Mouse (Mus musculus): Measurements from ENCODE around the gene Ppp4r1.

Ppp4r1 gene

GRCm38 (mm10) chr17:65802026-65802425, 19.7 kb downstream of the Ppp4r1 start:
- DNase-seq (ENCODE audit: low read depth): no peak

GRCm38 (mm10) chr17:65805966-65806365, 23.6 kb downstream of the Ppp4r1 start:
- DNase-seq (ENCODE audit: low read depth): no peak

- DNase-seq (ENCODE audit: low read depth): no peak
Measured at GRCm38 (mm10) chr17:65806416-65806815, 24.0 kb downstream of the Ppp4r1 start.

GRCm38 (mm10) chr17:65811032-65811431, 28.7 kb downstream of the Ppp4r1 start:
- no peak for DNase-seq (ENCODE audit: low read depth)

GRCm38 (mm10) chr17:65813763-65814162, 31.4 kb downstream of the Ppp4r1 start:
- no peak for DNase-seq (ENCODE audit: low read depth)

GRCm38 (mm10) chr17:65820197-65820596, 37.8 kb downstream of the Ppp4r1 start:
- no peak for DNase-seq (ENCODE audit: low read depth)

GRCm38 (mm10) chr17:65822423-65822822, 40.0 kb downstream of the Ppp4r1 start:
- DNase-seq (ENCODE audit: low read depth): no peak

GRCm38 (mm10) chr17:65824246-65824645, 41.9 kb downstream of the Ppp4r1 start:
- DNase-seq (ENCODE audit: low read depth): no peak

- DNase-seq (ENCODE audit: low read depth): peak; percentile 42
Measured at GRCm38 (mm10) chr17:65826257-65826656, 43.9 kb downstream of the Ppp4r1 start.

GRCm38 (mm10) chr17:65827119-65827840, 44.9 kb downstream of the Ppp4r1 start:
- DNase-seq (ENCODE audit: low read depth): no peak

GRCm38 (mm10) chr17:65827904-65828303, 45.5 kb downstream of the Ppp4r1 start:
- DNase-seq (ENCODE audit: low read depth): no peak

- DNase-seq (ENCODE audit: low read depth): no peak
Measured at GRCm38 (mm10) chr17:65828951-65829350, 46.6 kb downstream of the Ppp4r1 start.

- no peak for DNase-seq (ENCODE audit: low read depth)
Measured at GRCm38 (mm10) chr17:65830216-65830863, 48.0 kb downstream of the Ppp4r1 start.

GRCm38 (mm10) chr17:65833891-65834290, 51.5 kb downstream of the Ppp4r1 start:
- DNase-seq (ENCODE audit: low read depth): no peak

- no peak for DNase-seq (ENCODE audit: low read depth)
Measured at GRCm38 (mm10) chr17:65836746-65837145, 54.4 kb downstream of the Ppp4r1 start.

- DNase-seq (ENCODE audit: low read depth): no peak
Measured at GRCm38 (mm10) chr17:65839541-65840256, 57.3 kb downstream of the Ppp4r1 start.

GRCm38 (mm10) chr17:65842669-65843381, 60.5 kb downstream of the Ppp4r1 start:
- DNase-seq (ENCODE audit: low read depth): no peak

GRCm38 (mm10) chr17:65845423-65845822, 63.0 kb downstream of the Ppp4r1 start:
- DNase-seq (ENCODE audit: low read depth): no peak

- DNase-seq (ENCODE audit: low read depth): no peak
Measured at GRCm38 (mm10) chr17:65847694-65848449, 65.5 kb downstream of the Ppp4r1 start.

GRCm38 (mm10) chr17:65850487-65850886, 68.1 kb downstream of the Ppp4r1 start:
- DNase-seq (ENCODE audit: low read depth): no peak

- DNase-seq (ENCODE audit: low read depth): no peak
Measured at GRCm38 (mm10) chr17:65851749-65852148, 69.4 kb downstream of the Ppp4r1 start.

- no peak for DNase-seq (ENCODE audit: low read depth)
Measured at GRCm38 (mm10) chr17:65853326-65853725, 71.0 kb downstream of the Ppp4r1 start.
